Mouse (Mus musculus) midbrain, embryonic 16.5 days (tissue): ENCODE measurements at regions not wholly inside any gene's neighbourhood (a gene's known extent, or its start where the extent isn't known, plus 50 kb on each side); places are given as distances from the start of the nearest gene placed in this dataset.

Experiments
- ATAC-seq: fragments of 200-750 bp; cut with Nextera tagmentation; 2 replicates; pipeline ENCODE4 v1.8.0; 2017; ENCODE audit warnings: moderate TSS enrichment
- H3K27ac ChIP-seq: fragments of 300-500 bp; sonication (generic); 2 replicates; pipeline ENCODE4 v1.5.1; 2014; ENCODE audit warnings: mild to moderate bottlenecking, low read length, mixed read lengths
- H3K27me3 ChIP-seq: fragments of 300-500 bp; sonication (generic); 2 replicates; pipeline ENCODE4 v1.6.1; 2014; ENCODE audit warnings: low read depth, low read length, mixed read lengths; ENCODE audit not compliant: control insufficient read depth, insufficient read depth
- H3K36me3 ChIP-seq: fragments of 300-500 bp; sonication (generic); 2 replicates; pipeline ENCODE4 v1.6.1; 2014; ENCODE audit warnings: mild to moderate bottlenecking, low read length, moderate library complexity, mixed read lengths; ENCODE audit not compliant: control insufficient read depth, insufficient read depth
- H3K4me1 ChIP-seq: fragments of 300-500 bp; sonication (generic); 2 replicates; pipeline ENCODE4 v1.6.1; 2014; ENCODE audit warnings: mild to moderate bottlenecking, low read length, mixed read lengths; ENCODE audit not compliant: control insufficient read depth, insufficient read depth
- H3K4me2 ChIP-seq: fragments of 300-500 bp; sonication (generic); 2 replicates; pipeline ENCODE4 v1.6.1; 2014; ENCODE audit warnings: mild to moderate bottlenecking, low read length, mixed read lengths
- H3K4me3 ChIP-seq: fragments of 300-500 bp; sonication (generic); 2 replicates; pipeline ENCODE4 v1.5.1; 2014; ENCODE audit warnings: low read depth, mild to moderate bottlenecking, low read length, moderate library complexity, mixed read lengths
- H3K9ac ChIP-seq: fragments of 300-500 bp; sonication (generic); 2 replicates; pipeline ENCODE4 v1.6.1; 2014; ENCODE audit warnings: low read depth, low read length, mixed read lengths
- H3K9me3 ChIP-seq: fragments of 300-500 bp; sonication (generic); replicated peaks from 2 replicates; pipeline ENCODE4 v1.6.1; 2014; ENCODE audit warnings: mild to moderate bottlenecking, low read length, mixed read lengths; ENCODE audit not compliant: control insufficient read depth, poor library complexity, severe bottlenecking
- WGBS: fragments of 180-500 bp; shearing (Covaris S2); extraction: QIAGEN DNeasy Blood & Tissue Kit; methylation state at CpG from one replicate; pipeline ENCODE4 v1.1.7; 2014; 5-methylcytosine and 5-hydroxymethylcytosine counted together

DNA sequence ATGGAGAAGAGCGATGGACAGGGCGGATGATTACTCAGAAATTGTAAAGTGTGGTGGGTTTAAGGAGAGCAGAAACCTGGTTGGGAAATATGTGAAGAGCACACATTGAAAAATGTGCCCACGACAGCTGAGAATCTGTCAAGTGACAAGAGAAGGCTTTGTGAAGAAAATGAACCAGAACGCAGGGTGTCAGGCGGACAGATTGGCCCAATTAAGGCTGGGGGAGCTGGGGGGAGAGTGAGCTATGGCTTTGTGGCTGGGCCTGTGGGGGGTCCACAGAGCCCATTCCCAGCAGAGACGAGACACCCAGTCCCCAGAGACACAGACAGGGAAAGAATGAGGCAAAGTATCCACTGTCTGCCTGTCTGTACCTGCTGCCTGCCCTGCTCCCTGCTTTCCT is 153.3 kb downstream of the Shq1 start:
- H3K27me3 ChIP-seq = peaks cover 5% of the 10 kb centered on the region
- H3K9me3 ChIP-seq = no peaks in the 10 kb centered on the region
- no peak overlapping the region for H3K4me3 ChIP-seq
- no peak overlapping the region for H3K9ac ChIP-seq
- peaks cover 13% of the 10 kb centered on the region for H3K4me1 ChIP-seq
- H3K36me3 ChIP-seq = no peaks in the 10 kb centered on the region
- 58% methylated on average over 6 of the region's 6 CpGs for WGBS
- no peak overlapping the region for H3K4me2 ChIP-seq
- ATAC-seq = no peak
- no peak overlapping the region for H3K27ac ChIP-seq

DNA sequence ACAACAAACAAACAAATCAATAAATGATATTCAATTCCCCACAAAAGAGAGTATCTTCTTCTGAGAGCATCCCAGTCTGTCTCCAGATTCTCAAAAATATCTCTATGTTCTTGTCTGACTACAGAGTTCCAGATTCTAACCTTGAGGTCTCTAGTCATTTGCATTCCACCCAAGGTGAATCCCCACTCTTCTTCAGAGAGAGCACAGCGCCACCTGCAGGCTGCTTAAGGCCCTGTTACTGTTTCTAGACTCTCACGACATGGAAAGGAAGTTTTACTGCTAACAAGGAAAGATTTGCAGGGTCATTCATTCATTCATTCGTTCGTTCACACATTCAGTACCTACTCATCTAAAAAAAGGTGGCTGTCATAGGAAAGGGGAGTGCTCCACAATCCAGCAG is 158.3 kb downstream of the Shq1 start:
- 56% methylated on average over 4 of the region's 4 CpGs for WGBS
- H3K27me3 ChIP-seq = peaks cover 2% of the 10 kb centered on the region; the same call in 1 of the 2 replicates
- ATAC-seq = no peak

DNA sequence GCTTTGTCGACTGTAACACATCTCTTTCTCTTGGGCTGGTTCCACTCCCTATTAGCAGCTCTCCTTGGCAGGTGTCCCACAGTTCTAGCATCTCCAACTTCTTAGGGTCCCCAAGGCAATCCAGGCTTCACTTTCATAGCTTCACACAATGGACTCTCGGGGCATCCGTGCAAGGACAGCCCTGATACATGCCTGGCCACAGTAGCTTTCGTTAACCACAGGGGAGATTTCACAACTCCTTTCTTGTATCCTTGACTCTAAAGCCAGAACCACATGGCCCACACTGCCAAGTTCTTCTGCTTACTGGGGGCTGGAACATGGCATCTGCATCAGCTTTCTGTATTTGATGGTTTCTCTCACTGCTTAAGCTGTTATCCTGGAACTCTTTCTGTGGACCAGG is 160.3 kb downstream of the Shq1 start:
- WGBS = 86% methylated on average over 4 of the region's 4 CpGs

More for the DNA sequence above, 158.3 kb downstream of the Shq1 start:
- H3K9me3 ChIP-seq = no peaks in the 10 kb centered on the region
- H3K4me2 ChIP-seq = no peak overlapping the region
- no peaks in the 10 kb centered on the region for H3K36me3 ChIP-seq
- H3K4me3 ChIP-seq = no peak overlapping the region
- no peak overlapping the region for H3K9ac ChIP-seq
- no peaks in the 10 kb centered on the region for H3K4me1 ChIP-seq
- no peak overlapping the region for H3K27ac ChIP-seq

DNA sequence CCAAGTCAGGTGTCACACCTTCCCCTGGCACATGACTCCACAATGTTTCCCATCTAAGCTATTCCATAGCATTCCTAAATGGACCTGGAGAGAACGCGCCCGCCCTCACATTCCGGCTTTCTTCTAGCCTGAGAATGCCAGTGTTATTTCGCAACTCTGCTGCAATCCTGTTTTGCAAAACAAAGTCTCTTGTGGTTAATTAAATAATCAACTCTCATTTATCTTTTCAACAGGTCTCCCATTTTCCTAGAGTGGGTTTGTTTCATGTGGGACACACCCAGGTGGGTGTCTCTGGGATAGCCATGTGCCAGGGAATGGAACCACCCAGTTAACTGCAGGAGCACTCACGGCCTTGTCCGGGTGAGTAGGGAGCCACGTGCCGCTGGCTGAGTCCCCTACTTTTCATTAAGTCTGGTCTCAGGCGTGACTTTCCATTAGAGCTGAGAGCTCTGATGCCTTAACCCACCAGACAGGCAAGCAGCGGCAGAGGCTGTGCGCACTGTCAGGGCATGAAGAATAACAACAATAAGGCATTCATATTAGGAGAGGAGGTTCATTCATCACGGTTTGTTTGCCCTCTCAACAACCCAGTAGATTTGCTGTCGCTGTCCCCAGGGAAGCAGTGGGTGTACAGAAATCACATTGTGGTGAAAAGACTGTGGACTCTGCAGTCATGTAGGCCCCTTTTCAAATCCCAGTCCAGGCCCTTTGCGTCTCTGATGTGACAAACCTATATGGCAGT is 165.3 kb downstream of the Shq1 start:
- H3K27me3 ChIP-seq = no peaks in the 10 kb centered on the region
- no peaks in the 10 kb centered on the region for H3K9me3 ChIP-seq
- WGBS = 55% methylated on average over 15 of the region's 15 CpGs
- no peak overlapping the region for H3K4me3 ChIP-seq
- peaks cover 9% of the 10 kb centered on the region for H3K4me1 ChIP-seq
- H3K9ac ChIP-seq = no peak overlapping the region
- H3K27ac ChIP-seq = no peak overlapping the region
- H3K4me2 ChIP-seq = no peak overlapping the region
- no peaks in the 10 kb centered on the region for H3K36me3 ChIP-seq
- ATAC-seq = peak; percentile 30; the same call in 1 of the 2 replicates

More for the DNA sequence above, 160.3 kb downstream of the Shq1 start:
- no peaks in the 10 kb centered on the region for H3K27me3 ChIP-seq
- H3K9ac ChIP-seq = no peak overlapping the region
- no peak overlapping the region for H3K27ac ChIP-seq
- no peaks in the 10 kb centered on the region for H3K4me1 ChIP-seq
- no peak overlapping the region for H3K4me3 ChIP-seq
- no peaks in the 10 kb centered on the region for H3K36me3 ChIP-seq
- H3K4me2 ChIP-seq = no peak overlapping the region
- H3K9me3 ChIP-seq = no peaks in the 10 kb centered on the region
- ATAC-seq = no peak

DNA sequence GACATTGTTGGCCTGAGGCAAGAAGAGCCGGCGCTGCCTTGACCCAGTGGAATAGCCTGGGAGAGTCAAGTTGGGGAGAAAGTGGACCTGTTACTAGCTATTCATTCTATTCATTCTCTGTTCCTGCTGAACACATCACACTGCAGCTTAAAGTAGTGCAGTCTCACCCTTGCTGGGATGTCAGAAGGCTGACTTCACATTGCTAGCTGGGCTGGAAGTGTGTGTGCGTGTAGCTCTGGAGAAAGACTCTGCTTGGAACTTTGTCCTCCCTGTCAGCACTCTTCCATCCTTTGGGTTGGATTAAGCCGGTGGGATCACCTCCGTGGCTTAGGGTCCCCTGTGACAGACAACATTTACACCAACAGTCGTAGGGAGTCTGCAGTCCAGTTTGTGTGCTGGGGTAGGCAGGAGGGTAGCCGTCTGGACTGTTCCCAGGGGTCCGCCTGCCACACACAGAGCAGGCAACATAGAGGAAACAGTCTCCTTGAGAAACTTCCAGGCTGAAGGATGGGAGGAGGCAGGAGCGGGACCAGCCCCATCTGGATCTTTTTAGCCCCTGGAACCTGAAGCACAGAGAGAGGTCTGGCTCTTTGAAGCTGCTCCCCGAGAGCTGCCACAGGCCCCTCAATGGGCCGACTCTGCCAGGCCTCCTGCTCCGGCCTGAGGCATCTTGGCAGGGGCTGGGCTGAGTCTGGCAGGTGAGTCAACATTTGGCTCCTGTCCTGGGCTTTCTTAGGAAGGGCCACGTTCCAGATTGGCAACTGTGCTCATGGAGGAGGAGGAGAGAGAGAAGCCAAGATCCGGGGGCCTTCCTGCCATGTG is 167.8 kb downstream of the Shq1 start:
- H3K27ac ChIP-seq = no peak overlapping the region
- H3K4me3 ChIP-seq = no peak overlapping the region
- no peaks in the 10 kb centered on the region; the same call in 1 of the 2 replicates for H3K27me3 ChIP-seq
- H3K4me2 ChIP-seq = no peak overlapping the region
- no peak overlapping the region for H3K9ac ChIP-seq
- WGBS = 59% methylated on average over 14 of the region's 14 CpGs
- H3K9me3 ChIP-seq = no peaks in the 10 kb centered on the region
- no peaks in the 10 kb centered on the region for H3K36me3 ChIP-seq
- peaks cover 10% of the 10 kb centered on the region for H3K4me1 ChIP-seq
- ATAC-seq = 0 out of 2 replicates have a peak, but pooled peaks have one; percentile 8

DNA sequence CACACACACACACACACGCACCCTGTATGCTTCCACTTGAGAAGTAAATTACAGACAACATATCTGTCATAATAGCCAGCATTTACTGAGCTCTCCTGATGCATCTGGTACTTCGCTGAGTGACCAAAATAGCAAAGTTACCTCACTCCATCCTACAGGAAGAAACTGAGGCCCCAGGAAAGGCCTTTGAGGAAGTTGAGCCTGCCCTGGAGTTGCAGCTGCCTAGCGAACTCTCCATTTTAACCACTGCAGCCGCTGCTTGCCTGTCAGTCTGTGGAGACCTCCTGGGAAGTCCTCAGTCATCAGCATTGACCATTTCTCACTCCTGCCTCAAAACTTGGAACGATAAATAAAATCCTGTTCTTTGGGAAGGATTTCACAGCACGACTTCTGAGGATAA is 168.8 kb downstream of the Shq1 start:
- Histone ChIP-seq H3K27me3 (no peaks in the 10 kb centered on the region; the same call in 1 of the 2 replicates), H3K4me1 (peaks cover 12% of the 10 kb centered on the region), H3K9me3 (no peaks in the 10 kb centered on the region), H3K36me3 (no peaks in the 10 kb centered on the region), H3K9ac (no peak overlapping the region), H3K4me2 (no peak overlapping the region), H3K4me3 (no peak overlapping the region), H3K27ac (no peak overlapping the region)
- ATAC-seq = no peak
- WGBS = 37% methylated on average over 6 of the region's 6 CpGs

DNA sequence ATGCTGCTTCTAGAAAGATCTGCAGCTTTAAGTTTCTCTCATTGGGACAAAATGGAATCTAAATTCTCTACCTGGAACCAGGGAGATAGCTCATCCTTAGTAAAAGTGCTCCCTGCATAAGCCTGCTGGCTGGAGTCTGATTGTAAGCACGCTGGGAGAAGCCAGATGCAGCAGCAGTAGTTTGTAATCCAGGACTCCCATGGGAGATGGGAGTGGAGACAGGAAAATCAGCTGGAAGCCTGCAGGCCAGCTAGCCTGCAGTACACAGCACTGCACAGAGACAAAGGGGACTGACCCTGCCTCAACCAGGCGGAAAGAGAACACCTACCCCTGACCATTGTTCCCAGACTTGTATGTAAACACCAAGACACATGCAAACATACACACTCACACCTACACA is 170.2 kb downstream of the Shq1 start:
- Histone ChIP-seq H3K4me1 (peaks cover 12% of the 10 kb centered on the region), H3K27ac (no peak overlapping the region), H3K9me3 (no peaks in the 10 kb centered on the region), H3K4me2 (no peak overlapping the region), H3K36me3 (no peaks in the 10 kb centered on the region), H3K4me3 (no peak overlapping the region), H3K27me3 (no peaks in the 10 kb centered on the region; the same call in 1 of the 2 replicates), H3K9ac (no peak overlapping the region)
- WGBS = 47% methylated on average over 2 of the region's 2 CpGs
- no peak for ATAC-seq

DNA sequence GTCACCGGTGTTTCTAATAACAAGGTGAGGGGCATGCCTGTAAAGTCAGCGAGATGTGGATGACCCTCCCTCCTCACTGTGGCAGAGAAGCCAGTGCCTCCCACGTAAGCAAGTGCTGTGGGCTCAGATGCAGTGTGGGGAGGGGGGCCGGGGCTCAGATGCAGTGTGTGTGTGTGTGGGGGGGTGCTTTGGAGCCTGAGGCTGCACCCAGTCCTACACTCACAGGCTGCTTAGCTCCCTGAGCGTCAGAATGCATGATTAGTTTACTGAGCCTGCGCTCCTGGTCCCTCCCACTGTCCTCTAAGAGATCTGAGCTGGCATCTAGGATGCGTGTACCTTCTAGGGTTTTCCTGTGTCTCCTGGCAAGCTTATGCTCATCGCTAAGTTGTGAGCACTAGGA is 170.9 kb downstream of the Shq1 start:
- Histone ChIP-seq H3K9ac (no peak overlapping the region), H3K36me3 (no peaks in the 10 kb centered on the region), H3K4me2 (no peak overlapping the region), H3K4me1 (peaks cover 15% of the 10 kb centered on the region), H3K27me3 (no peaks in the 10 kb centered on the region; the same call in 1 of the 2 replicates), H3K9me3 (no peaks in the 10 kb centered on the region), H3K27ac (no peak overlapping the region), H3K4me3 (no peak overlapping the region)
- WGBS = 59% methylated on average over 8 of the region's 8 CpGs
- no peak for ATAC-seq

DNA sequence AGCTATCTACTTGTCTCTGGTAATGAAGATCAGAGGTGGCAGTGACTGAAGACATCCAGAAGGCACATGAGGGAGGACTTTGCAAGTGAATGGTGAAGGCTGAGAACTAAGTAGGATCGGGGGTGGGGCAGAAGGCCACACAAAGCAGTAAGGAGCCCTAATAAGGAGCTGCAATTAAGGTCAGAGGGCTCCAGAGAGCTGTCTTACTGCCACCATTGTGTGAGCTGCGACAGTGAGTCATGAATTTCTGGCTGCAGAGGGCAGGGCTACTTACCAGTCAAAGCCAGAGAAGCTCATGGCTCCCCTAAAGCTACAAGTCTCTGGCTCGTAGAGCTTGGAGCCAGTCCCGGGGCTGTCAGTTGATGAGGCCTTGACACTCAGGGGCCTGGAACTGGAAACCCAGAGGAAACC is 172.1 kb downstream of the Shq1 start:
- H3K9ac ChIP-seq = no peak overlapping the region
- no peak for ATAC-seq
- H3K9me3 ChIP-seq = no peaks in the 10 kb centered on the region
- WGBS = 31% methylated on average over 4 of the region's 4 CpGs
- no peak overlapping the region for H3K4me2 ChIP-seq
- H3K4me3 ChIP-seq = no peak overlapping the region
- peaks cover 17% of the 10 kb centered on the region for H3K4me1 ChIP-seq
- H3K27ac ChIP-seq = no peak overlapping the region
- H3K36me3 ChIP-seq = no peaks in the 10 kb centered on the region
- H3K27me3 ChIP-seq = no peaks in the 10 kb centered on the region; the same call in 1 of the 2 replicates
